Mouse (Mus musculus): Measurements from ENCODE around the gene Trim80.

- TF ChIP-seq CTCF (IDR thresholded peaks at IDR 0.05; ENCODE audit: low read depth) (no peak), EP300 (IDR thresholded peaks at IDR 0.05; ENCODE audit: low read depth) (no peak)
Measured at GRCm38 (mm10) chr11:115490441-115491355, 50.4 kb downstream of the Trim80 start.

Measured in heart, postnatal 0 days (tissue).